Mouse (Mus musculus) fat pad, adult 2 months (tissue): ENCODE results near the gene Scamp2.

Experiments
- DNase-seq: peaks from one replicate; pipeline ENCODE4 v3.0.0-alpha.2; 2011; ENCODE audit warnings: low read depth, low spot score; ENCODE audit errors: extremely low read depth

Gene Scamp2

DNA sequence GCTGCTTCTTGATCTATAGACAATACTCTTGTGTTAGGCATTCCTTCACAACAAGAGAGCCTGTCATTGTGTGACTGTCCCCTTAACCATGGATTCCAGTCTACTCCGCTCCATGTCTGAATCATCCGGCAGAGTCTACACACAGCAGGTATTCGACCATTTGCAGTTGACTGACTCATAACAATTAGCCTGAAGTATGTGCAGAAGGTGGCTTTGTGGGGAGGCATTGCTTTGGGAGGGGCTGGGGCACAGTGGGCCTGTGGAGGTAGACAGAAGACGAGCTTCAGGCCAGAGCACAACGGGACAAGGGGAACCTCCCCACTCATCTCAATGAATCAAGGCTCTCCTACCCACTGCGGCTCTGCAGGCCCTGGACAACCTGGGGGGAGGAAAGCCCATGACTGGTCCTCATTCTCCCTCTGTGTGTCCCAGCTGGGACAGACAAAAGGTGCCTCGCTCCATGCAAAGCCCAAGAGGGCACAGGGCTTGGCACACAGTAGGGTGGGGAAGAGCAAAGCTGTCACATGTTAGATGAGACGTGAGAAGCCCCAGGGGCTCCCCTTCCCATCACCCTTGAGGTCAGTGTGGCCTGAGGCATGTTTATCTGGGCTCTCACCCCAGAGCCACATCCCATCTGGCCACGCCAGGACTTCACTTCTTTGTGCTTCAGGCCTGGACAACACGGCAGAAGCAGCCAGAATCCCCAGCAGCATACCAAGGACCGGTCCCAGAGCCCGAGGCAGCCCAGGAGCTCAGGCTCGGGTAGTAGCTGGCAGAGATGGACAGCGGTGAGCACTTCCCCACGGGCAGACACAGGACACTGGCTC is 65.1 kb downstream of the Scamp2 start:
- no peak for DNase-seq

DNA sequence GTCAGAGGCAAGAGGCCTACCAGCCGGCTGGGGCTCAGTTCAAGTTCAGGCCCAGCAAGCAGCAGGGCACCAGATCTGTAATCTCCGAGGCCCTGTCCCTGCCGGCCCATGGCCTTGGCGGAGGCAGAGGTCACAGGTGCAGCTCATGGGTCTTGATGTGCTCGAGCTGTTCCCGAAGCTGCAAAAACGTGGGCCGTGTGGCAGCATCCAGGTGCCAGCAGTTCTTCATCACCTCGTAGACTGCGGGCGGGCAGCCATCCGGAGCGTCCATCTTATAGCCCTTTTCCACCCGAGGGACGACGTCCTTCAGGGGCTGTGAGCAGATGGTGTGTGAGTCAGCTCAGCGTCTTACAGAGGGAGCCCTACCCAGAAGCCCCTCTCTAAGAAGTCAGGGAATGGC is 66.4 kb downstream of the Scamp2 start:
- no peak for DNase-seq

DNA sequence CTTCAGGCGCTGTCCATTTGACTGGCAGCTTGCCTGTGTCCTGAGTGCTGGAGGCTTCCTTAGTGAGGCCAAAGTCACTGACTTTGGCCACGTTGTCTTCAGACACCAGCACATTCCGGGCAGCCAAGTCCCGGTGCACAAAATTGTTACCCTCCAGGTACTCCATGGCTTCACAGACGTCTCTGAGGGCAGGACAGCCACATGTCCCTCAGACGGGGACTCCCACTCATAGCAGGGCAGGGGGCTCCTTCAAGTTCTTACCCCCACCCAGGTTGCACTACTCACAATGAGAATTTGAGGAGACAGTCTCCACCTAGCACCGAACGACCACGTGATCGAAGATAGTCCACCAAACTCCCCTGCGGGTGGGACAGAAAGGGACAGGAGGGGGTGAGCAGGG is 67.1 kb downstream of the Scamp2 start:
- DNase-seq: no peak

DNA sequence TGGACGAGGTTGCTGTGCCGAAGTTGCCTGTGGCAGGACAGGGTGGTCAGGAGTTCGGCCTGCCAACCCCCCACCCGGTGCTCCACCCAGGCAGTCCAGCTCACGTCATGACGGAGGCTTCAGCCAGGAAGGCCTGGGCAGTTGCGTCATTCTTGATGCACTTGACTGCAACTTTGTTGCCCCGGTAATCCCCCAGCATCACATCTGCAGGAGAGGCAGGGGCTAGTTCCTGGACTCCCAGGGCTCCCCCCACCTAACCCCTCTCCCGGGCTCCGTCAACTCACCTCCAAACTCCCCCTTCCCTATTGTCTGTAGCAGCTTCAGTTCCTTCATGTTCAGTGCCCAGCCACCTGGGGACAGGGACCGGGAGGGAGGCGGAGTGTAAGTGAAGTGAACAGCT is 68.0 kb downstream of the Scamp2 start:
- DNase-seq: no peak

DNA sequence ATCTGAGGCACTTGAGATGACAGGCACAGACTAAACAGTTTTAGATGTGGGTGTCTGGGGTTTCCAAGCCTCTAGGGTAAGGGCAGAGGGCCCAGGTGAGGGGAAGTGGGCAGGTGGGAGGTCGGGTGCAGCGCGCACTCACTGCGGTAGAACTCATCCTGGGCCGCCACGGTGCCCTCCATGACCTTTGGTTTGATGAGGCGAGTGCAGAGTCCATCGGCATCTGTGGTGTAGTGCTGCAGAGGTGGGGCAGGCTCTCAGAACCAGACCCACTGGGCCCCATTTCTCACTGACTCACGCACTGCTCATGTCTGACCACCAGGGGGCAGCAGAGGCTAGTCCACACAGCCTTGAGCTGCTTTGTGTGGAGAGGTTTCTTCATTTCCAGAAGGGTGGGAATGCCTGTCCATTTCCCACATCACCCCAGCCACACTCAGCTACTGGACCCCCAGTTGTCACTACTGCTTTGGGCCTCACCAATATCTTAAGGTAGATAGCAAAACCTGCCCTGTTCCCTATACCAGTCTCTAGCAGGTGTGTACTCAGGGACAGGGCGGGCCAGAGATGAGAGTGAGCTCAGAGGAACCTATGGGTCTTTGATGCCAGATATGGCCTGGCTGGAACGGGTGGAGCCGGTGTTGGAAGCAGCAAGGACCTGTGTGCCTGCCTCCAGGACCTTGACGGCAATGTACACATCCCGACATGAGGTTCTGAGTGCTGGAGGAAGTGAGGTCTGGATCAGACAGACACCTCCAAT is 68.6 kb downstream of the Scamp2 start:
- no peak for DNase-seq

DNA sequence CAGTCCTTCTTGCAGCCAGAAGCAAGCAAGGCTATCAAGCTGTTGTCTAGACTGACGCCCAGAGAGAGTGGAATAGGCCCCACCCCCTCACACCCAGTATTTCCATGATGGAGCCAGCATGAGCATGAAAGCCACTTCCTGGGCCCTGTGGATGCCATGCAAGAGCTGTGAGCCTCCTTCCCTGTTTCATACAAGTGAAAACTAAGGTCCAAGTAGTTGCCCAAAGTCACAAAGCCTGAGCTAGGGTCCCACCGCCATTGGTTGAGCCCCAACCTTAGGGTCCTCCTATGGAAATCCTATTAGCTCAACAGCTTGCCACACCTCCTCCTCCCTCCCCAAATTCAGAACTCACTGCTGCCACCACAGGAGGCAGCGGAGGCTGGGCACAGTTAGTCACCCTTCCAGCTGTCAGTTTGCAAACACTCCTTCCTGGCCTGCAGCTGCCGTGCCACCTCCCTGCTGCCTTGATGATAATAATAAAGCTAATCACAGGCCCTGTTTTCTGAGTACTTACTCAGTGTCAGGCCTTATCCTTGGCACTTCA is 72.8 kb downstream of the Scamp2 start:
- no peak for DNase-seq

DNA sequence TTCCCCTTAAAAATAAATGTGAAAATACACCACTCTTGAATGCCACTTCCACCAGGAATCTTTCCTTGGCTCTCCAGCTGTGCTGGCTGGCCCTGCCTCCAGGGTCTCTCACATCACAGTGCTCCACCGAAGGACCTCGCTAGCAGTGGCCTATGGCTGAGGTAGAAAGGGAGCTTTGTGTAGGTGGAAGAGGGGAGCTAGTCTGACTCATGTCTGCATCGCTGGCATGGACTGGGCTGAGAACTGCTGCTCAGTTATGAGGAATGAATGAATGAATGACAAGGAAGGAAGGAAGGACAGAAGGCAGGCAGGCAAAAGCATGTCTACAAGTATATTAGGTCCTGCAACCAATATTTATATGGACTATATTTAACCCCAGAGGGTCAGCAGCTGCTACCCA is 76.5 kb downstream of the Scamp2 start:
- DNase-seq: no peak

DNA sequence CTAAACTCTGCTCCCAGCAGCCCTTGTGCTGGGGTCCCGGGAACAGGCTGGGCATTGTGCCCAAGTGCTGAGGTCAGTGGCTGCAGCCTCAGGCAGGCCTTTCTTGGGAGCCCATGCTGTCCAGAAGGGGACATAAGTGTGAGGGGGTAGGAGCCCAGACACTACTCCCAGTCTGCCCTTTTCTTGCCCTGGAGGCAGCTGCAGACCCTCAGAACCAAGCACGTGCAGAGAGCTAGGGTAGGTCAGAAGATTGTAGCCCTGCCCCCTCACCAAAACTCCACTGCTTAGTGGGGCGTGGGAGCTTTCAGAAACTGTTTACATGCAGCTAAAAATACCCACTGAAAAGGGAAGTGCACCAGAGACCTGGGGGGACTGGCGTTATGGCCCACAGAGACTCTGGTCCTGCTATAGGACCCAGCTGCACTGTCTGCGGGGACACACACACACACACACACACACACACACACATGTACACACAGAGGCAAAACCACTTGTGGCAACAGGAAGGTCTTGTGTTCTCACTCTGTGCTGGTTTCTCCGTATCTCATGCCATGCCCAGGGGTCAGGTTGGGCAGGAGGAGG is 77.1 kb downstream of the Scamp2 start:
- DNase-seq: no peak
